Mouse (Mus musculus) intestine, postnatal 0 days (tissue): ENCODE measurements around the gene Spindoc. TPM values are rescaled to one million over a fixed set of nuclear protein-coding genes. Genes with fewer than 3 reads are reported as not detected.

Experiments
- ATAC-seq: fragments of 200-750 bp; cut with Nextera tagmentation; 2 replicates; pipeline ENCODE4 v1.8.0; 2017; ENCODE audit warnings: mild to moderate bottlenecking, moderate TSS enrichment, moderate library complexity
- H3K27ac ChIP-seq: fragments of 300-500 bp; sonication (generic); 2 replicates; pipeline ENCODE4 v1.5.1; 2014; ENCODE audit warnings: mild to moderate bottlenecking, low read depth, low read length, moderate library complexity
- H3K27me3 ChIP-seq: fragments of 300-500 bp; sonication (generic); replicated peaks from 2 replicates; pipeline ENCODE4 v1.6.1; 2014; ENCODE audit warnings: low read length, mixed read lengths; ENCODE audit not compliant: control insufficient read depth, insufficient read depth
- H3K36me3 ChIP-seq: fragments of 300-500 bp; sonication (generic); 2 replicates; pipeline ENCODE4 v1.6.1; 2014; ENCODE audit warnings: mild to moderate bottlenecking, moderate library complexity; ENCODE audit not compliant: control insufficient read depth, insufficient read depth
- H3K4me1 ChIP-seq: fragments of 300-500 bp; sonication (generic); replicated peaks from 2 replicates; pipeline ENCODE4 v1.6.1; 2014; ENCODE audit warnings: antibody characterized with exemption, low read length, mixed read lengths; ENCODE audit not compliant: control insufficient read depth, insufficient read depth
- H3K4me2 ChIP-seq: fragments of 300-500 bp; sonication (generic); replicated peaks from 2 replicates; pipeline ENCODE4 v1.6.1; 2014; ENCODE audit warnings: low read depth, mild to moderate bottlenecking, moderate library complexity
- H3K4me3 ChIP-seq: fragments of 300-500 bp; sonication (generic); 2 replicates; pipeline ENCODE4 v1.5.1; 2014; ENCODE audit warnings: low read depth, low read length
- H3K9ac ChIP-seq: fragments of 300-500 bp; sonication (generic); 2 replicates; pipeline ENCODE4 v1.6.1; 2014; ENCODE audit warnings: mild to moderate bottlenecking, low read depth, low read length
- H3K9me3 ChIP-seq: fragments of 300-500 bp; sonication (generic); 2 replicates; pipeline ENCODE4 v1.6.1; 2016; ENCODE audit warnings: mixed run types; ENCODE audit not compliant: control insufficient read depth
- CTCF ChIP-seq: sonication (generic); IDR thresholded peaks from 2 replicates; pipeline ENCODE4 v1.5.1; 2016; ENCODE audit warnings: low read depth, mild to moderate bottlenecking, control low read depth, antibody characterized with exemption, moderate library complexity
- WGBS: fragments of 180-500 bp; shearing (Covaris S2); extraction: QIAGEN DNeasy Blood & Tissue Kit; methylation state at CpG from one replicate; pipeline ENCODE4 v1.1.7; 2014; 5-methylcytosine and 5-hydroxymethylcytosine counted together
- polyA plus RNA-seq: library from polyadenylated mRNA; unstranded; fragments of >200 nt; fragmentation: Nextera tagmentation; extraction: Ambion mirVana; gene quantifications from 2 replicates; pipeline ENCODE4 v1.2.1, GENCODE M21; 2015

Gene Spindoc
- polyA plus RNA-seq, 1 experiment from 2014 or later: 11.3 TPM

DNA sequence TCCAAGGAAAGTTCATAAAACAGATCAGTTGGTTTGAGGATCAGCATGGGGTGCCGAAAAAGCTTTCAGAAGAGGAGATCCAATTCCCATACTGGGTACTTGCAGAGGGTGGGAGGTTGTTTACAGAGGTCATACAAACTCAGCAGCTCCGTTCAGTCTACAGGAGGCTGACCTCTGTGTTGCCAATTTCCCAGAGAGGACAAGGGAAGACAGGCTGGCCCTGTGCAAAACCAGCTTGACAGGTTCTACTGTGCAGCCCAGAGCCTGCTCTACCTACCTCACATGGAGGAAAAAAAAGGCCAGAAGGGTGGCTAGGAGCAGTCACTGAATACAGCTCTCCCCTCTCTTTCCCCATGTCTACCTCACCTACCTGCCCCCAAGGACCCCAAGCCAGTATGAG lies 48.7 kb downstream of the Spindoc start:
- Histone ChIP-seq H3K4me3 (no peak overlapping the region), H3K27me3 (no peaks in the 10 kb centered on the region), H3K27ac (no peak overlapping the region), H3K4me1 (peaks cover 10% of the 10 kb centered on the region), H3K9me3 (no peaks in the 10 kb centered on the region), H3K9ac (no peak overlapping the region), H3K4me2 (no peak overlapping the region), H3K36me3 (no peaks in the 10 kb centered on the region; the same call in 1 of the 2 replicates)
- WGBS: 19% methylated on average over 2 of the region's 2 CpGs
- ATAC-seq: peak; percentile 64
- TF ChIP-seq CTCF: no peak

DNA sequence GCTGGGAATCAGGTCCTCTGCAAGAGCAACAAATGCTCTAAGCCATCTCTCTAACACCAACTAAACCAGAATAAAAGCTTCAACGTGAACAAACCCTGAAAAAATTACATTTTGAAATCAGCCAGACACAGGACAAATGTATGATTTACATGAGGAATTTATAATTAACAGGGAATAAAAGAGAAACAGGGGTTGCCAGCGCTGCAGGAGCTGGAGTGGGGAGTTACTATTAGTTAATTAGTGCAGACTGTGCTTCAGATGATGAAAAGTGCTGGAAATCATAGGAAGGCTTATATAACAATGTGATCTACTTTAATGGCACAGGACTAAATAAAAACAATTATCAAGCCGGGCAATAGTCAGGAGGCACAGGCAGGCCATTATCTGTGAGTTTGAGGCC lies 61.4 kb downstream of the Spindoc start:
- Histone ChIP-seq H3K4me2 (no peak overlapping the region), H3K9ac (no peak overlapping the region), H3K9me3 (no peaks in the 10 kb centered on the region), H3K27me3 (no peaks in the 10 kb centered on the region), H3K36me3 (no peaks in the 10 kb centered on the region; the same call in 1 of the 2 replicates), H3K4me3 (no peak overlapping the region), H3K4me1 (0 out of 2 replicates have a peak, but pooled peaks cover 4% of the 10 kb centered on the region), H3K27ac (no peak overlapping the region)
- no peak for TF ChIP-seq CTCF
- WGBS: 78% methylated on average over 3 of the region's 3 CpGs
- ATAC-seq: no peak

DNA sequence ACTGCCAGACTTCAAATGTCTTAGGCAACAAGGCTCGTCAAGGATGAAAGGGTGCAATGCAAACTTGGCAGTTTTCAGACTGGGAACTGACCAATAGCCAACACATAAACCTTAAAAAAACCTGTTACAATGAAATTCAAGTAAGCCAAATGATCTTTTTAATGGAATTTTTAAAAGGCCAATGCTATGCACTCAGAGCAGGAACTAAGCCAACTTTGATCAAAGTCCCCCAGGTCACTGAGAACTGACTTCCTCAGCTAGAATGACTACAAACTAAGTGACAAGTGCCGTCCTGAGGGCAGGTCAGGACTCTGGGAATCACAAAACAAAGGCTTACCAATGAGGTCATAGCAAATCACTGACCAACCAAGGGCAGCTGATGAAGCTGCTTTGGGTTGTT lies 62.6 kb downstream of the Spindoc start:
- no peaks in the 10 kb centered on the region for H3K9me3 ChIP-seq
- H3K27ac ChIP-seq: no peak overlapping the region
- H3K4me3 ChIP-seq: no peak overlapping the region
- 42% methylated on average over 2 of the region's 2 CpGs for WGBS
- no peak for ATAC-seq
- no peak for TF ChIP-seq CTCF
- no peak overlapping the region for H3K4me2 ChIP-seq
- H3K9ac ChIP-seq: no peak overlapping the region
- no peaks in the 10 kb centered on the region; the same call in 1 of the 2 replicates for H3K36me3 ChIP-seq
- no peaks in the 10 kb centered on the region for H3K27me3 ChIP-seq
- H3K4me1 ChIP-seq: 0 out of 2 replicates have a peak, but pooled peaks cover 4% of the 10 kb centered on the region

DNA sequence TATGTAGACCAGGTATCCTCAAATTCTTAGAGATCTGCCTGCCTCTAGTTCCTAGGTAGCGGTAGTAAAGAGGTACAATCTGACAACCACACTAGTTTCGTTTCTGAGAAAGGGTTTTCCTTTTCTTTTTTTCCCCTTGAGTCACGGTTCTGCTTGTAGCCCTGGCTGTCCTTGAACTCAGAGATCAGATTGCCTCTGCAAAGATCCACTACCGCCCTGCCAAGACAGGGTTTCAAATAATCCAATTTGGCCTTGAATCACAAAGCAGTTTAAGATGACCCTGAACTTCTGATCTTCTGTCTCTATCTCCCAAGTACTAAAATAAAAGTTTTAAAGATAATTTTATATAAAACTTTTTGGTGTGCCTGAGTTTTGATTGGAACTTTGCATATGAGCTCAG lies 65.1 kb downstream of the Spindoc start:
- no peak for TF ChIP-seq CTCF
- Histone ChIP-seq H3K27me3 (no peaks in the 10 kb centered on the region), H3K9ac (no peak overlapping the region), H3K4me1 (0 out of 2 replicates have a peak, but pooled peaks cover 4% of the 10 kb centered on the region), H3K27ac (no peak overlapping the region), H3K36me3 (no peaks in the 10 kb centered on the region; the same call in 1 of the 2 replicates), H3K4me3 (no peak overlapping the region), H3K9me3 (no peaks in the 10 kb centered on the region), H3K4me2 (no peak overlapping the region)
- no peak for ATAC-seq
- WGBS: 65% methylated on average over 4 of the region's 4 CpGs

DNA sequence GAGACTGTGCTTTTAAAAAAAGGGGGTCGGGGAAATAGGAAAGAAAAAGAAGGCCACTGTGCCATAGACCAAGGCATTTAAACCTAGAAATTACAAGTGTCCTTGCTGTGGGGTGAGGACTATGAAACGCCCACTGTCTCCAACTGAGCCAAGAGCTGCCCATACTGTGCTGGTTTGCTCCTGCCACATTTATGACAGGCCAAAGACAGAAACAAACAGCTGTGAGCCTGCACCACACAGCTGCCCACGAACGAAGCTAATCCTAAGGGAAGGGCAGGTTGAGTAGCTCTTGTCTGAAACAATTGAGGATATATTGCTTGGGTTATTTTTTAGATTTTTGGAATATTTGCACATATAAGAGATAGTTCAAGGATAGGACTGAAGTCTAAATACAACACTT lies 66.0 kb downstream of the Spindoc start:
- WGBS: 56% methylated on average over 4 of the region's 4 CpGs
- H3K9ac ChIP-seq: no peak overlapping the region
- TF ChIP-seq CTCF: no peak
- H3K27me3 ChIP-seq: no peaks in the 10 kb centered on the region
- 0 out of 2 replicates have a peak, but pooled peaks cover 4% of the 10 kb centered on the region for H3K4me1 ChIP-seq
- no peak overlapping the region for H3K4me3 ChIP-seq
- no peaks in the 10 kb centered on the region; the same call in 1 of the 2 replicates for H3K36me3 ChIP-seq
- ATAC-seq: no peak
- no peak overlapping the region for H3K27ac ChIP-seq
- H3K4me2 ChIP-seq: no peak overlapping the region
- no peaks in the 10 kb centered on the region for H3K9me3 ChIP-seq

DNA sequence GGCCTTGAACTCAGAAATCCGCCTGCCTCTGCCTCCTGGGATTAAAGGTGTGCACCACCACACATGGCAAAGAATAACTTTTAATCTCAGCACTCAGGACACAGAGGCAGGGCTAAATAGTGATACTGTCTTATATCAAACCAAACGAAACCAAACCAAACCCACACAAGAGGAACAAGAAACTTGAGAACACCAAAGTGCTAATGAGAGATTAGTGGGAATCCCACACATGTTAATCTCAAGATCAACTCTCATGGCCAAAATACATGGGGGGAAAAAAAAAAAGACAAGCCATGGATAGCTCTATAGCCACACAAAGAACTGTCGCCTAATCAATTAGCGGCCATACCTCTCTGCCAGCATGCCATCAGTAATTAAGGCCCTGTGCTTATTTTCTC lies 67.2 kb downstream of the Spindoc start:
- no peaks in the 10 kb centered on the region; the same call in 1 of the 2 replicates for H3K36me3 ChIP-seq
- 94% methylated on average over 4 of the region's 4 CpGs for WGBS
- peaks cover 12% of the 10 kb centered on the region for H3K4me1 ChIP-seq
- TF ChIP-seq CTCF: no peak
- no peak for ATAC-seq
- no peak overlapping the region for H3K27ac ChIP-seq
- no peaks in the 10 kb centered on the region for H3K9me3 ChIP-seq
- H3K4me3 ChIP-seq: no peak overlapping the region
- H3K9ac ChIP-seq: no peak overlapping the region
- no peak overlapping the region for H3K4me2 ChIP-seq
- no peaks in the 10 kb centered on the region for H3K27me3 ChIP-seq
